Mouse (Mus musculus): ENCODE measurements around the gene Tmem216.
"Not testable (repeated sequence)": the region's sequence is repeated elsewhere in the genome, so short reads cannot be mapped to it uniquely, and the experiment has no call there.

Tmem216 gene

GRCm38 (mm10) chr19:10565217-10565616 is 9.2 kb upstream of the Tmem216 start:
- DNase-seq (ENCODE audit: low read depth, low spot score): no peak

GRCm38 (mm10) chr19:10564278-10564677 is 8.2 kb upstream of the Tmem216 start:
- no peak for DNase-seq (ENCODE audit: low read depth, low spot score)

DNA sequence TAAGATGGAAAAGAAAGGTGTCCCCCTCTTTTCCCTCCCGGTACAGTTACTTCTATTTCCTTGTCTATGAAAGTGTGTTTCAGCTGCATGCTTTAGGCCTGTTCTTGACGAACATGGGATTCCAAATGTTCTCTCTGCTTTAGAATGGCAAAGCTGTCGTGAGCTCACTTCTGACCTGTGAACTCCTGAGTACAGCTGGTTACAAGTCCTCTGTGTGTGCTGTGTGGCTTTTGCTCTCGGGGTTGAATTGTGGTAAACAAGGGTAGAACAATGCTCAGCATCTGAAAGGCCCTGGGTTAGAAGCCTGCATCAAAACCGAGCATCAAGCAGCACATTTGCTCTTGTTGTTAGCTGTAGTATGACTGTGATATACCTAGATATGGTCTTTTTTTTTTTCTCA is 6.3 kb upstream of the Tmem216 start:
- DNase-seq (ENCODE audit: low read depth, low spot score): no peak

- no peak for DNase-seq (ENCODE audit: low read depth, low spot score)
Measured at GRCm38 (mm10) chr19:10561558-10562314, 5.7 kb upstream of the Tmem216 start.

- no peak for DNase-seq (ENCODE audit: low read depth, low spot score)
Measured at GRCm38 (mm10) chr19:10560108-10560507, 4.1 kb upstream of the Tmem216 start.

DNA sequence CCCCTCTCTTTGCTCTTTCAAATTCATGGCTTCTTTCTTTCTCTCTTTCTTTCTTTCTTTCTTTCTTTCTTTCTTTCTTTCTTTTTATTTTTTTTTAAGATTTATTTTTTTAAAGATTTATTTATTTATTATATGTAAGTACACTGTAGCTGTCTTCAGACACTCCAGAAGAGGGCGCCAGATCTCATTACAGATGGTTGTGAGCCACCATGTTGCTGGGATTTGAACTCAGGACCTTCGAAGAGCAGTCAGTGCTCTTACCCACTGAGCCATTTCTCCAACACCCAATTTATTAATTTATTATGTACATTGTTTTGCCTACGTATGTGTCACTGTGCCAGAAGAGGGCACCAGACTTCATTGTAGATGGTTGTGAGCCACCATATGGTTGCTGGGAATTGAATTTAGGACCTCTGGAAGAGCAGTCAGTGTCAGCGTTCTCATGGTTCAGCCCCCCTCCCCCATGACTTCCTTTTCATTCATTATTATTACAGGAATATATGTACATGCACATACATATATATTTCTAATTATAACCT is 1.9 kb upstream of the Tmem216 start:
- DNase-seq (ENCODE audit: low read depth, low spot score): not testable (repeated sequence)

DNA sequence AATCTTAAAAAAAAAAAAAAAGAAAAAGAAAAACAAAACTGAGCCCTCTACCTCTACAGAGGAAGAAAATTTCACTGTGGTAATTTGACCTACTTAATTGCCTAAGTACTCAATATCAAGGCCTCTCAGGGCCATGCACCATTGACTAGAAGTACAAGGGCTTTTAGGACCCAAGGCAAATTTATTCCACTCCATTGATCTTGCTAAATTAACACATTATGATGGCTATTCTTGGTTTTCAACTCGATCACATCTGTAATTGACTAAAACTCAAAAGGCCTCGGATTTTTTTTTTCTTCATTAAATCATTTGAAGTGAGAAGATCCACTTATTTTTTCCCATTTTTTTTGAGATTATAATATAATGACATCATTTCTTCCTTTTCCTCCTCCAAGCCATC is 1.4 kb upstream of the Tmem216 start:
- DNase-seq (ENCODE audit: low read depth, low spot score): no peak

DNA sequence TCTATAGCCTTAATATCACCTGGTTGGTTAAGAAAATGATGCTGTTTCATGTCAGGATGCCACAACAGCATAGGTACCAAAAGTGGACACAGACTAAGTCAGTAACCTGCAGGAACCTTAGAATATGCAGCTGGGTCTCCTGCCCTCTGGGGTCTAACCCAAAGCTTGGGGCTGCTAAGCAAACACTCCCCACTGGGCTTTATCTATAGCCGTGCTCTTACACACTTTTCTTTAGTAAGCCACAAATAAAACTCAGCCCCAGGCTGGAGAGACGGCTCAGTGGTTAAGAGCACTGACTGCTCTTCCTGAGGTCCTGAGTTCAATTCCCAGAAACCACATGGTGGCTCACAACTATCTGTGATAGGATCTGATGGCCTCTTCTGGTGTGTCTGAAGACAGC is 963 bp upstream of the Tmem216 start:
- no peak for DNase-seq (ENCODE audit: low read depth, low spot score)

DNA sequence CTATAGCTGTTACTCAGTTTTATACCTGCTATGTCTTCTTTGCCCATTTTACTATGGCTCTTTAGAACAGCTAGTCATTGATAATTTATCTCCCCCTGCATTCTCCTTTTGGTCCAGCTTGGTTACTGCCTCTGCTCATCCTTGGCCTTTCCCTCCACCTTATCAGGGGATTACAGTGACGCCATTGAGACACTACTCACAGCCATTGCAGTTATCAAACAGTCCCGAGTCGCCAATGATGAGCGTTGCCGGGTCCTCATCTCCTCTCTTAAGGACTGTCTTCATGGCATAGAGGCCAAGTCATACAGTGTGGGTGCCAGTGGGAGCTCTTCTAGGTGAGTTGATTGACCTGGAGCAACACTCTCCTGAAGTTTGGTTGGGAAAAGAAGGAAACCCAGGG is 16.6 kb downstream of the Tmem216 start:
- DNase-seq (ENCODE audit: low read depth, low spot score): no peak

DNA sequence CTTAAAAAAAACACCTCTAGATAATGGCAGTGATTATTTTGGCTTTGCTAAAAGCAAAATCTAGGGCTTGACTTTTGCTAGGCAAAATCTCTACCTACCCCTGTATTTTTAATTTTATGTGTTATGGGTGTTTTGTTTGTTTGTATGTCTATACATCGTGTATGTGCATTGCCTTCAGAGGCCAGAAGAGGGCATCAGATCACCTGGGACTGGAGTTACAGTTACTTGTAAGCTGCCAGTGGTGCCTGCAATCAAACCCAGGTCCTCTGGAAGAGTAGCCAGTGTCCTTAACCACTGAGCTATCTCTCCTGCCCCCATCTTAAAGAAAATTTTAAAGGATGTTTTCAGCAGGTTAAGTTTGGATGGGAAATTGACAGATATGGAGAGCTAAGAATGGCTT is 26.0 kb downstream of the Tmem216 start:
- no peak for DNase-seq (ENCODE audit: low read depth, low spot score)

DNA sequence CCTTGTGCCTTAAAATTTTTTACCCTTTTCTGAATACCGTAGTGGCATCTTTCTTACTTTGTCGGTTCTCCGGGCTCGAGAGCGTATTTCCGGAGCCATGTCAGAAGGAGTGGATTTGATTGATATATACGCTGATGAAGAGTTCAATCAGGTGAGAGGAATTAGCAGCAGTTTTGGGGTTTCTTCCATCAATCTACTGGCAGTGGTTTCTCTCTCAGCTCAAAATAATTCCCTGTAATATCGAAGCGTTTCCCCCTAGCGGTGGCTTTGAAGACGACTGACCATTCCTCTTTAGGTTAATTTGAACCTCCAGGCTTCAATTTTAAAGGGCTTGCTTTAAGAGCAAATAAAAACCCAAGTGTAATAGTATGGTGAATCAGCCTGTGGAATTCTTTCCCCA is 30.1 kb downstream of the Tmem216 start, which contains the start of gene Sdhaf2:
Gene Sdhaf2 (minus strand): TSS at position 233 of the 400 bp plus-strand sequence.
- peak; percentile 9 for DNase-seq (ENCODE audit: low read depth, low spot score)

DNA sequence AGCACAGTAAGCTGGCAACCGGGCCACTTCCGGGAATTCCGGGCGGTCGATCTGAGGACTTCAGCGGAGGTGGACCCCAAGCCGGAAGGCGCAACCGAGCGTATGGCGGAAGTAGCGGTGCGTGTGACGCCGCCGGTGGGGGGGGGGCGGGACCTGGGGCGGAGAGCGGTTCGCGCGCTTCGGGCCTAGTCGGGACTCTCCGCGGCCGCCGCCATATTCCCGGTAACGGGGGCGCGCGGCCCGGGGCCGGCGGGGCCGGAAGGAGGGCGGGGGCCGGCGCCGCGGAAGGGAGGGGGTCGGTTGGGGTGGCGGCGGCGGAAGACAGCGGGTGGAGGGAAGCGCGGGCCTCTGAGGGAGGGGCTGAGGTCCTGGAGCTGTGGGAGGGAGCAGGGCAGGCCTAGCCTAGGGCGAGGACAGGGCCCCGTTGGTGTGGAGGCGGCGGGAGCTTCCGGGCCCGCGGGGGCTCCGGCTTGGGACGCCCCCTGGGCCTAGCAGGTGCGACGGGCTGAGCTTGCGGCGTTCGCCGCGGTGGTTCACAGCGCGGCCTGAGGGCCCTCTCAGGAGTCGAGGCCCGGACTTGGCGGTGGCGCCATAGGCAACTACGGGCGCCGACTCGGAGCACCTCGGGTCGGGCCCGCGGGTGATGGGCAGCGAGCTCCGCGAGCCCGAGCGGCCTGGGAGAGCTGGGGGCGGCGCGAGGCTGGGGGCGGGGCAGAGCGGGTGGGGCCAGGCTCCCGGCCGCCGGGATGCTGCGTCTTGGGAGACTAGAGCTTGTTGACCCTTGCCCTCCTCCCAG is 30.7 kb downstream of the Tmem216 start, which contains the start of gene Cpsf7:
Gene Cpsf7 (plus strand): TSS at position 161 of the 796 bp plus-strand sequence.
- DNase-seq (ENCODE audit: low read depth, low spot score): peak; percentile 78

DNA sequence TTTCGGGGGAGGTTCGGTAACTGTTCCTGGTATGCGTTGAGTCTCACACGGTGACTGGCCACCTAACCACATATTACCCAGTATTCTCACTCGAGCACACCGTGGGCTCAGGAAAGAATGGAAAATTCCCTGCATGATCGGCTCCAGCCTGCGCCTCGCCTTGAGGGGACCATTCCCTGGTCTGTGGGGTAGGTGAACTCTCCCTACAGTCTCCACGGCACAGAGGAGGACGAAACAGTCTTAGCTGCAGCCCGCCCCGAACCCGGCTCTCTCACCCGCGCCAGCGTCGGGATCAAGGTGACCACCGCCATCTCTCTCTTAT is 31.3 kb downstream of the Tmem216 start:
- no peak for DNase-seq (ENCODE audit: low read depth, low spot score)

DNA sequence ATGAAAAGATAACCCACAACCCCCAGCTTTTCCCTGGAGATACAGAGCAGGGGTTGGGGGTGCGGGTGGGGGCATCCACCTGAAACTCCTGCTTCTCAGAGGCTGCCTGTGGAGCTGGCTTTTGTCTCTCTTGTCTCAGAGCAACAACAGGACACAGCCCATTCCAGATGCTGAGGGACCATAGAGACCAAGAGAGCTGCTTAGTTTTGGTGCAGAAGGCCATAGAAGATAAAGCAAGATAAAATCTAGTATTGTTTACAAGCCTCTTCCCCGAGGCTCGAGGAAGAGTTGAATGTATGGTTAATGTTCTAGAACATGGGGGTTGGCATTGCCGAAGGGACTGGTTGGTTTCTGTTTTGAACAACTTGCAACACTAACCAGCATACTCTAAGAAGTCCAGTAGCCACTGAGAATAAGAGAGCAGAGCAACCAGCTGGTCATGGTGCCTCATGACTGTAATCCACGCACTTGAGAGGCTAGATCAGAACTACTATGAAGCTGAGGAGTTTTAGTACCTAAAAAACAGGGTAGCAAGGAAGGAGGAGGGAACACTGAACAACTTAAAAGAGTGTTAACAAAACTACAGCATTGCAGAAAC is 32.5 kb downstream of the Tmem216 start:
- DNase-seq (ENCODE audit: low read depth, low spot score): no peak

- no peak for DNase-seq (ENCODE audit: low read depth, low spot score)
Measured at GRCm38 (mm10) chr19:10521926-10522325, 34.1 kb downstream of the Tmem216 start.

DNA sequence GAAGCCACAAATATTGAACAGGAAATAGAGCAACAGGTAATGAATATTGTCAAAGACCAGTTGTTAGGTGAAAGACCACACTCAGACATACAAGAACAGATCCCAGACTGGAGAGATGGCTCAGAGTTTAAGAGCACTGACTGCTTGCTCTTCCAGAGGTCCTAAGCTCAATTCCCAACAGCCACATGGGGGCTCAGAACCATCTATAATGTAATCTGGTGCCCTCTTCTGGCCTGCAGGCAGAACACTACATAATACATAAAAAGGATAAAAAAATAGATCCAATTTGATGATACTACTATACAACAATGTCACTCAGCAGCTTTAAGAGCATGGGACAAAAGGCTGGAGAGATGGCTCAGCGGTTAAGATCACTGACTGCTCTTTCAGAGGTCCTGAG is 35.7 kb downstream of the Tmem216 start:
- DNase-seq (ENCODE audit: low read depth, low spot score): no peak

GRCm38 (mm10) chr19:10510759-10511330 is 45.2 kb downstream of the Tmem216 start:
- no peak for DNase-seq (ENCODE audit: low read depth, low spot score)

GRCm38 (mm10) chr19:10502571-10502970 is 53.5 kb downstream of the Tmem216 start:
- DNase-seq (ENCODE audit: low read depth, low spot score): no peak

DNA sequence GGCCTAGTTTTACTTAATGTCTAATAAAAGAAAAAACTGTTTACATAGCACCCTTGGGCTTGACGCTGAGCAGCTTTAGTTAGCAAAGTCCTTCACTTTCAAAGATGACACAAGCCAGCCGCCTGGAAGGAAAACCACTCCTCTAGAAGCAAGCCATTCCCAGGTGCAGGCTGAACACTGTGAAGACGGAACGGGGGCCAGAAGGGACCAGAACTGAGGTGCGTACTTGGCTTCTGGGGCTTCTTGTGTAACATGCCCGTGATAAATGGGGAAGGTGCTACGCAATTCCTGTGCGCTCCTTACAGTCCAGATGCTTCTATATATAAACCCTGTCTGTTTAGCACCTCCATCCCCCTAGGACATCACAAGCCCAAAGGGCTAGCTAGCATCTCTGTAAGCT is 55.5 kb downstream of the Tmem216 start:
- DNase-seq (ENCODE audit: low read depth, low spot score): no peak

DNA sequence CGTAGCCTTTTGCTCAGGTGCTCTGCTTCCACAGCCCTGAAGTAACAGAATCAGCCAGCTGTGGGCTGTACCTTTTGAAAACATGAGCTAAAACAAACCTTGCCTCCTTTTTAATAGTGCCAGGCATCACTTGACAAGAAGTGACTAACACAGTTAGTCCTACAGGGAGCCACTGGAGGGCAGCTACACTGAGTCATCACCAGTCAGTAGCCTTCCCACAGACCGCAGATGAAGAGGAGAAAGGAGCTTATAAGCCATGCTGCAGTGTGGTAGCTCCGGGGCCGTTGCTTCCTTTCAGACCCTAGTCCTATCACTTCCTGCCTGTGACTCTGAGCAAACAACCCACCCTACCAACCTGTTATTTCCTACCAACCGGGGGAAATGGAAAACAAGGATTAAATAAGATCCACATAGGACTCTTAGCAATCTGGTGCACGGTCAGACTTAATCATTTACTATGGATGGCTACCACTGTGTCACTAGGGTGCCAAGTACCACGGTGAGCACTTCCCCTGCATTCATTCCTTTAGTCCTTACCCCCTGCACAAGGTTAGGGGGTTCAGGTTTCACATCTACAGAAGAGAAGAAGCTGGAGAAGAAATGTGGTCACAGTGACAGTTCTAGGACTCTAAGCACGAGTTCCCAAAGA is 58.4 kb downstream of the Tmem216 start:
- DNase-seq (ENCODE audit: low read depth, low spot score): no peak

DNA sequence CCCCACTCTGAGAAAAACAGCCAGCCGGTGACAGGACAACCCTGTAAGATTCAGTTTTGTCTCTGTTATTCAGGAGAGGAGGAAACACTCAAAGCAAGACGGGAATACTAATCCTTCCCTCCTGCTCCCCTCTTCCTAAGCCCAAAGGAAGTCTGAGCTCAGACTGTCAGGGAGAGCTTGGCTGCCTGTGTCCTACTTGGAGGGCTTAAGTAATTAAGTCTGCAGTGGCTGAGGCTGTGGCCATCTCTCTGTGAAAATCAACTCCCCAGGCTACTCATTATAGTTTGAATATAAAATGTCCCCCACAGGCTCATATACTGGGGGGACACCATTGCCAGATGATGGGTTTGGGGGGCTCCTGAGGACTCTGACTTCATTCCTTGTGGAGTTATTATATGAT is 59.1 kb downstream of the Tmem216 start:
- no peak for DNase-seq (ENCODE audit: low read depth, low spot score)

Data from WW6 (cell line).